12 mouse cellular contexts compared by ENCODE assay signal in genomic region chr2:168809895-168810294, GRCm38 (mm10). TPM values are rescaled to one million over a fixed set of nuclear protein-coding genes. Genes with fewer than 3 reads are reported as not detected.
DNase-seq lines count a peak whose midpoint lies in the region; ATAC-seq and TF ChIP-seq lines count a peak whose summit lies in the region.
"Had no signal": no experiment of that assay in that cellular context is flagged by ENCODE, and none has a peak within 500 bp of the region (broad histone marks: within the 10 kb centered on the region; RNA-seq: fewer than 3 reads in every experiment).

No protein-coding gene starts in this region.

- peak overlapping the region; percentile 23; the same call in 1 of the 2 replicates for H3K4me2 ChIP-seq in kidney, postnatal 0 days (ENCODE audit: low read length)
- H3K4me2 ChIP-seq in forebrain, embryonic 14.5 days (ENCODE audit: low read length) = peak overlapping the region; percentile 35
- 0 out of 2 replicates have a peak overlapping the region, but pooled peaks have one; percentile 17 for H3K4me2 ChIP-seq in limb, embryonic 15.5 days

- peaks cover 10% of the 10 kb centered on the region; the same call in 1 of the 2 replicates for H3K27me3 ChIP-seq in kidney, postnatal 0 days (ENCODE audit: insufficient read depth, low read length)
- H3K27me3 ChIP-seq in forebrain, embryonic 14.5 days (replicated peaks; ENCODE audit: control insufficient read depth, insufficient read depth, low read length) = no peaks in the 10 kb centered on the region
- peaks cover 5% of the 10 kb centered on the region; the same call in 1 of the 2 replicates for H3K27me3 ChIP-seq in limb, embryonic 15.5 days

- WGBS in kidney, postnatal 0 days = 5% methylated on average over 14 of the region's 14 CpGs
- 2% methylated on average over 14 of the region's 14 CpGs for WGBS in forebrain, embryonic 14.5 days
- WGBS in limb, embryonic 15.5 days = 14% methylated on average over 14 of the region's 14 CpGs

- H3K9me3 ChIP-seq in kidney, postnatal 0 days (replicated peaks; ENCODE audit: low read length) = no peaks in the 10 kb centered on the region
- H3K9me3 ChIP-seq in forebrain, embryonic 14.5 days (replicated peaks; ENCODE audit: control insufficient read depth, low read length) = no peaks in the 10 kb centered on the region
- no peaks in the 10 kb centered on the region for H3K9me3 ChIP-seq in limb, embryonic 15.5 days

- TF ChIP-seq CTCF in kidney, postnatal 0 days (IDR thresholded peaks at IDR 0.05; ENCODE audit: low read depth) = no peak

- ATAC-seq in kidney, postnatal 0 days (replicated peaks; ENCODE audit: low FRiP score, low read depth) = no peak
- no peak for ATAC-seq in forebrain, embryonic 14.5 days
- ATAC-seq in limb, embryonic 15.5 days (ENCODE audit: insufficient number of reproducible peaks, low FRiP score, low TSS enrichment, low read depth) = no peak

- no peak for DNase-seq in kidney, postnatal 0 days (ENCODE audit: low spot score)
- DNase-seq in kidney, postnatal 14 days = no peak
- peak; percentile 20 for DNase-seq in forebrain, embryonic 14.5 days (ENCODE audit: low spot score)
- DNase-seq in retina, postnatal 1 day = peak; percentile 73
- DNase-seq in ovary, postnatal 36 days (ENCODE audit: low spot score) = no peak
- DNase-seq in lung, postnatal 4 days = no peak
- DNase-seq: adrenal gland, postnatal 36 days; gastrocnemius, postnatal 14 days; lung, postnatal 14 days; right cerebral cortex, adult 18-20 months; thymus, adult 18-20 months had no signal

- H3K4me3 ChIP-seq in kidney, postnatal 0 days (replicated peaks; ENCODE audit: low read depth, low read length) = no peak overlapping the region
- no peak overlapping the region for H3K4me3 ChIP-seq in forebrain, embryonic 14.5 days (ENCODE audit: low read depth, low read length)
- no peak overlapping the region for H3K4me3 ChIP-seq in limb, embryonic 15.5 days

- H3K27ac ChIP-seq in kidney, postnatal 0 days = no peak overlapping the region
- H3K27ac ChIP-seq in forebrain, embryonic 14.5 days (ENCODE audit: low read depth, low read length) = no peak overlapping the region
- H3K27ac ChIP-seq in limb, embryonic 15.5 days = no peak overlapping the region

- no peak overlapping the region for H3K9ac ChIP-seq in kidney, postnatal 0 days (ENCODE audit: low read depth, low read length)
- peak overlapping the region; percentile 49 for H3K9ac ChIP-seq in forebrain, embryonic 14.5 days (ENCODE audit: low read length)
- no peak overlapping the region for H3K9ac ChIP-seq in limb, embryonic 15.5 days

- H3K4me1 ChIP-seq in kidney, postnatal 0 days (replicated peaks; ENCODE audit: insufficient read depth, low read length) = no peaks in the 10 kb centered on the region
- peaks cover 5% of the 10 kb centered on the region; the same call in 1 of the 2 replicates for H3K4me1 ChIP-seq in forebrain, embryonic 14.5 days (ENCODE audit: control insufficient read depth, insufficient read depth, low read length)
- H3K4me1 ChIP-seq in limb, embryonic 15.5 days = peaks cover 4% of the 10 kb centered on the region

- H3K36me3 ChIP-seq in kidney, postnatal 0 days (ENCODE audit: insufficient read depth, low read length) = no peaks in the 10 kb centered on the region
- H3K36me3 ChIP-seq in forebrain, embryonic 14.5 days (ENCODE audit: control insufficient read depth, insufficient read depth, low read length) = no peaks in the 10 kb centered on the region
- H3K36me3 ChIP-seq in limb, embryonic 15.5 days = no peaks in the 10 kb centered on the region

RNA-seq across cellular contexts. Expression of gene Sall4, which starts 42.2 kb away (rescaled TPM):
- polyA plus RNA-seq in kidney, postnatal 0 days (2015; fragmentation: Nextera tagmentation; extraction: Ambion mirVana) = not detected in 2 replicates
- polyA plus RNA-seq in forebrain, embryonic 14.5 days (2014; fragmentation: Nextera tagmentation; extraction: Ambion mirVana) = 0.71 and 1.1 TPM in 2 replicates
- polyA plus RNA-seq in limb, embryonic 15.5 days (2015; fragmentation: Nextera tagmentation; extraction: Ambion mirVana) = 0.38 and 0.45 TPM in 2 replicates

Comparison
In these comparisons a context has a peak if more than half of its experiments do, and no peak if none do; other contexts are left out.
1. DNase-seq: peak in forebrain, embryonic 14.5 days (single experiment) and retina, postnatal 1 day (single experiment); none in kidney, postnatal 0 days (single experiment), kidney, postnatal 14 days (single experiment), ovary, postnatal 36 days (single experiment) and lung, postnatal 4 days (0 of 2).
2. Peak in every context shown above with its lines, with median percentiles within 50 percentile points of each other: H3K4me2 ChIP-seq.